Mouse (Mus musculus) kidney, embryonic 16.5 days (tissue): Measurements from ENCODE around the gene Lcmt1. TPM values are rescaled to one million over a fixed set of nuclear protein-coding genes. Genes with fewer than 3 reads are reported as not detected.

Source experiments
- ATAC-seq: fragments of 200-750 bp; cut with Nextera tagmentation; 2 replicates; pipeline ENCODE4 v1.8.0; 2017; ENCODE audit warnings: moderate TSS enrichment; ENCODE audit not compliant: low FRiP score, low TSS enrichment
- H3K27ac ChIP-seq: fragments of 300-500 bp; sonication (generic); 2 replicates; pipeline ENCODE4 v1.5.1; 2014; ENCODE audit warnings: low read length
- H3K27me3 ChIP-seq: fragments of 300-500 bp; sonication (generic); 2 replicates; pipeline ENCODE4 v1.6.1; 2014; ENCODE audit warnings: low read length, control low read depth, mixed read lengths; ENCODE audit not compliant: insufficient read depth
- H3K36me3 ChIP-seq: fragments of 300-500 bp; sonication (generic); 2 replicates; pipeline ENCODE4 v1.6.1; 2014; ENCODE audit warnings: low read length, control low read depth, mixed read lengths; ENCODE audit not compliant: insufficient read depth
- H3K4me1 ChIP-seq: fragments of 300-500 bp; sonication (generic); 2 replicates; pipeline ENCODE4 v1.6.1; 2014; ENCODE audit warnings: low read length, control low read depth, mixed read lengths; ENCODE audit not compliant: insufficient read depth
- H3K4me2 ChIP-seq: fragments of 300-500 bp; sonication (generic); replicated peaks from 2 replicates; pipeline ENCODE4 v1.6.1; 2014; ENCODE audit warnings: low read depth, low read length
- H3K4me3 ChIP-seq: fragments of 300-500 bp; sonication (generic); 2 replicates; pipeline ENCODE4 v1.5.1; 2014; ENCODE audit warnings: mild to moderate bottlenecking, low read length
- H3K9ac ChIP-seq: fragments of 300-500 bp; sonication (generic); replicated peaks from 2 replicates; pipeline ENCODE4 v1.6.1; 2014; ENCODE audit warnings: low read length
- H3K9me3 ChIP-seq: fragments of 300-500 bp; sonication (generic); 2 replicates; pipeline ENCODE4 v1.6.1; 2016; ENCODE audit warnings: low read length, control low read depth
- WGBS: fragments of 180-500 bp; shearing (Covaris S2); extraction: QIAGEN DNeasy Blood & Tissue Kit; methylation state at CpG from one replicate; pipeline ENCODE4 v1.1.7; 2014; 5-methylcytosine and 5-hydroxymethylcytosine counted together
- polyA plus RNA-seq: library from polyadenylated mRNA; unstranded; fragments of >200 nt; fragmentation: Nextera tagmentation; extraction: Ambion mirVana; gene quantifications from 2 replicates; pipeline ENCODE4 v1.2.1, GENCODE M21; 2015

The Lcmt1 gene
- polyA plus RNA-seq, 1 experiment from 2014 or later = 59.9 TPM

GRCm38 (mm10) chr7:123397369-123397768, 27.8 kb downstream of the Lcmt1 start:
- no peak overlapping the region for H3K4me2 ChIP-seq
- no peak overlapping the region for H3K27ac ChIP-seq
- 44% methylated on average over 8 of the region's 8 CpGs for WGBS
- H3K9ac ChIP-seq = no peak overlapping the region
- no peaks in the 10 kb centered on the region for H3K9me3 ChIP-seq
- H3K4me3 ChIP-seq = no peak overlapping the region
- no peaks in the 10 kb centered on the region for H3K4me1 ChIP-seq
- no peak for ATAC-seq
- peaks cover 15% of the 10 kb centered on the region; the same call in 1 of the 2 replicates for H3K36me3 ChIP-seq
- no peaks in the 10 kb centered on the region for H3K27me3 ChIP-seq

DNA sequence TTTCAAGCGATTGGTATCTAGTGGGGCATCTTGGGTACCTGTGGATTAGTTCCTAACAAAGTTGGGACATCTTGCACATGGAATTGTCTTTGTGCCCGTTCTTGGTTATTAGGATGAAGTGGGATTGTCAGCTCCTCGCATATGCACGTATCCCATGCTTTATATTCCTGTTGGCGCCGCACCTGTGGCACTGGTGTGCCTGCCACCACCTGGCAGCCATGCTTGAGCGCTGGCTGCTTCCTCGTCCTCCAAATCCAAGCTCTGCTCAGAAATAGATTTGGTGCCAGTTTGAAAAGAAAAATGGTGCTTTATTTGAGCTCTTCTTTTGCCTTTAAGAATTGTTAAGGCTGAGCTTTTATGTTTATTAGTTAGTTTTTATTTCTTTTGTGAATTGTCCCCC, 28.3 kb downstream of the Lcmt1 start:
- H3K4me2 ChIP-seq = no peak overlapping the region
- no peak overlapping the region for H3K27ac ChIP-seq
- H3K4me1 ChIP-seq = no peaks in the 10 kb centered on the region
- H3K36me3 ChIP-seq = peaks cover 16% of the 10 kb centered on the region
- no peak overlapping the region for H3K9ac ChIP-seq
- H3K4me3 ChIP-seq = no peak overlapping the region
- no peaks in the 10 kb centered on the region for H3K9me3 ChIP-seq
- WGBS = 92% methylated on average over 8 of the region's 8 CpGs
- H3K27me3 ChIP-seq = no peaks in the 10 kb centered on the region
- ATAC-seq = no peak

DNA sequence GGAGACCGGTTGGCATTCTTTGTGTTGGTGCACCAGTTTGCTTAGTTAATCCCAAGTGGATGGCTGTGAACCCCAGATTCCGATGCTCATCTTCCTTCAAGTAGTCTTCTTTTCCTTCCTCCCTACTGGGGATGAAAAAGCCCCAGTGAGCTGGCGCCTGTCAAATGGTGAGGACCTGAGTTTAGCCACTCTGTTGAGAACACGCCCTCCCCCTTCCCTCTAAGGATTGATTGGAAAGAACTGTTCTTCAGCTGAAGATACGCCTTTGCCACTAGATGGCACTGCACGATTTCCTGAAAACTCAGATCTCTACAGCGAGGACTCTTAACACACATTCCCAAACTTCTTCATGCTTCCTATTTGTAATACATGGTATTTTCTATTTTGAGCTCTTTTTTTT, 29.2 kb downstream of the Lcmt1 start:
- Histone ChIP-seq H3K9me3 (no peaks in the 10 kb centered on the region), H3K9ac (no peak overlapping the region), H3K36me3 (peaks cover 18% of the 10 kb centered on the region), H3K27ac (no peak overlapping the region), H3K4me3 (no peak overlapping the region), H3K4me2 (no peak overlapping the region), H3K27me3 (no peaks in the 10 kb centered on the region), H3K4me1 (no peaks in the 10 kb centered on the region)
- ATAC-seq = peak; percentile 82; the same call in 1 of the 2 replicates
- WGBS = 27% methylated on average over 7 of the region's 7 CpGs

DNA sequence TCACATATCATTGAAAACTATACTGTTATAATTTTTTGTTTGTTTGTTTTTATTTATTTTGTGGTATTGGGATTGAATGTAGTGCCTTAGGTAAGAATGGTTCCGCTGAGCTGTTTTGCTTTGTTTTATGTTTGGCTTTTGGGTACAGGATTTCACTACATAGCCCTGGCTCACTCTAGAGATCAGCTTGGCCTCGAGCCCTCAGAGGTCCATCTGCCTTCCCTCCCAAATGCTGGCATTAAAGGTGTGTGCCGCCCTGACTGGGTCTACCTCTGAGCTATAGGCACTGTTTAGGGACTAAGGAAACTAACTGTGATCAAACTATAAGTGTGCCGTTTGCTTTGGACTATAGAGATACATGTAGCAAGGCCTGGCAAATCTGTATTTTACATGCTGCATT, 29.7 kb downstream of the Lcmt1 start:
- peaks cover 19% of the 10 kb centered on the region for H3K36me3 ChIP-seq
- no peak overlapping the region for H3K27ac ChIP-seq
- H3K4me1 ChIP-seq = no peaks in the 10 kb centered on the region
- H3K4me3 ChIP-seq = no peak overlapping the region
- 85% methylated on average over 4 of the region's 4 CpGs for WGBS
- no peak overlapping the region for H3K9ac ChIP-seq
- no peak overlapping the region for H3K4me2 ChIP-seq
- no peaks in the 10 kb centered on the region for H3K9me3 ChIP-seq
- ATAC-seq = no peak
- H3K27me3 ChIP-seq = no peaks in the 10 kb centered on the region

DNA sequence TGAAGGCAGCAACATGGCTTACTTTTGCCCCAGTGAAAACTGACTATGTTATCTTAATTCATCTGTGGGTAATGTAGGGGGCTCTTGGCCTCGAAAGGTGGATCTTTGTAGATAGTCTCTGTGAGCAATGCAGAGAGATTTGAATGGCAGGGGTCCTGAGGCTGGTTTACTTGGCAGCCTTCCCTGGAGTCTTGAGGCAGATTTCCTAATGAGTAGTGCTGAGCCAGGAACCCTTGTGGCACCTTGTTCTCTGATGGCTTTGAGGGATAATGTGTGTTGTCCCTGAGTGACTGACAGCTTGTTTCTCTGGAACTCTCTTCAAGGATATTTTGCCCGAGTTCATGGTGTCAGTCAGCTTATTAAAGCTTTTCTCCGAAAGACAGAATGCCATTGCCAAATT, 31.5 kb downstream of the Lcmt1 start:
- no peaks in the 10 kb centered on the region for H3K9me3 ChIP-seq
- H3K9ac ChIP-seq = no peak overlapping the region
- no peak overlapping the region for H3K4me3 ChIP-seq
- no peak for ATAC-seq
- H3K4me1 ChIP-seq = no peaks in the 10 kb centered on the region
- H3K36me3 ChIP-seq = peaks cover 28% of the 10 kb centered on the region
- no peak overlapping the region for H3K27ac ChIP-seq
- no peak overlapping the region for H3K4me2 ChIP-seq
- H3K27me3 ChIP-seq = no peaks in the 10 kb centered on the region
- WGBS = 80% methylated on average over 3 of the region's 3 CpGs

DNA sequence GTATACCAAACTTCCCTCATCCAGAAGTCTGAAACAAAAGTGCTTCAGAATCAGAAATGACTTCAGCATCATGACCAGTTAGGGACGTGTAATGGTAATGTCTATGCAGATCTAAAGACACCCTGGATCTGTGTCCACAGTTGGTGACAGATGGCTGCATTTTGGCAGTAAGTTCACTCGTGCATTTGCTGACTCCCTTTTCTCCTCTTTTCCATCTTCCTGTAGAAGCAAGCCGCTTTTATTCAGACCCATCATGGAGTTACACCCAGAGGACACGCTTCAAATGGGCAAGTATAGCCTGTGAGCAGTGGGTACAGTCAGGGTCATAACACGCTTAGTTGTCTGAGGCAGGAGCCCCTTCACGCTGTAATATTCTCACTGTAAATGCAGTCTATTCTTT, 34.6 kb downstream of the Lcmt1 start:
- 89% methylated on average over 6 of the region's 6 CpGs for WGBS
- Histone ChIP-seq H3K27ac (no peak overlapping the region), H3K36me3 (peaks cover 28% of the 10 kb centered on the region), H3K9ac (no peak overlapping the region), H3K4me1 (no peaks in the 10 kb centered on the region), H3K9me3 (no peaks in the 10 kb centered on the region), H3K4me3 (no peak overlapping the region), H3K4me2 (no peak overlapping the region), H3K27me3 (no peaks in the 10 kb centered on the region)
- no peak for ATAC-seq

GRCm38 (mm10) chr7:123405619-123406018, 36.0 kb downstream of the Lcmt1 start:
- no peaks in the 10 kb centered on the region for H3K27me3 ChIP-seq
- H3K27ac ChIP-seq = no peak overlapping the region
- 83% methylated on average over 3 of the region's 3 CpGs for WGBS
- H3K4me1 ChIP-seq = no peaks in the 10 kb centered on the region
- no peak overlapping the region for H3K9ac ChIP-seq
- H3K4me2 ChIP-seq = no peak overlapping the region
- peaks cover 28% of the 10 kb centered on the region for H3K36me3 ChIP-seq
- H3K4me3 ChIP-seq = no peak overlapping the region
- no peaks in the 10 kb centered on the region for H3K9me3 ChIP-seq
- no peak for ATAC-seq

DNA sequence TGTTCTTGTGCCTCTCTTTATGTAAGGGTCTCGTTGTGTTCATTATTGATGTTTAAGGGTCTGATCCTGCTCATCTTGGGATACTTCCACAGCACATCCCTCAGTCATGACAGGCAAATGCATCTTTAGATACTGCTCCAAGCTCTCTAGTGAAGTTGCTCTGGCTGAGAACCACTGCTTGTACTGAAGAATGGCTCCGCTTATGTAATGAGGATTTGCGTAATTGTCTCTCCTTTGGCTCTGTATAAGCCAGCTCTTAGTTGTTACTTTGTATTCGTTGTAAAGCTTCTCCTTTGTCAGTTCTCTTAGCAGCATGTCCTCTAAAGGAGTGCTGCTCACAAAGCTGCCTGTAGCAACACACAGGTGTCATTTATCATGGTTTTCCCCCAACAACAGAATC, 37.4 kb downstream of the Lcmt1 start:
- Histone ChIP-seq H3K27me3 (no peaks in the 10 kb centered on the region), H3K9ac (no peak overlapping the region), H3K36me3 (peaks cover 31% of the 10 kb centered on the region), H3K4me3 (no peak overlapping the region), H3K27ac (no peak overlapping the region), H3K9me3 (no peaks in the 10 kb centered on the region), H3K4me2 (no peak overlapping the region), H3K4me1 (no peaks in the 10 kb centered on the region)
- no peak for ATAC-seq
- WGBS = 80% methylated on average over 4 of the region's 4 CpGs

DNA sequence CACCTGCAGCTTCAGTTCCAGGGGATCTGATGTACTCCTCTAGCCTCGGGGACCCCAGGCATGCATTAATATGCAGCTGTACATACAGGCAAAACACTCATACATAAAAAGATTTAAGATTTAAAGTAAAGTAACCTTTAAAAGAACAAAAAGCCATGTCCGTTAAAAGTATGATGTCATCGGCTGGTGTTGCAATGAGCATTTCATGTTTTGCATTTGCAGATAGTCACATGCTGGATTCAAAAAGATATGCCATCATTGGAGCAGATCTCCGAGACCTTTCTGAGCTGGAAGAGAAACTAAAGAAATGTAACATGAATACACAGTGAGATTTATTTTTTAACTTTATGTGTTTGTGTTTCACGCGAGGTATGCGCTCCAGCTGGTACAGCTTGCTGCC, 40.9 kb downstream of the Lcmt1 start:
- WGBS = 91% methylated on average over 7 of the region's 7 CpGs

DNA sequence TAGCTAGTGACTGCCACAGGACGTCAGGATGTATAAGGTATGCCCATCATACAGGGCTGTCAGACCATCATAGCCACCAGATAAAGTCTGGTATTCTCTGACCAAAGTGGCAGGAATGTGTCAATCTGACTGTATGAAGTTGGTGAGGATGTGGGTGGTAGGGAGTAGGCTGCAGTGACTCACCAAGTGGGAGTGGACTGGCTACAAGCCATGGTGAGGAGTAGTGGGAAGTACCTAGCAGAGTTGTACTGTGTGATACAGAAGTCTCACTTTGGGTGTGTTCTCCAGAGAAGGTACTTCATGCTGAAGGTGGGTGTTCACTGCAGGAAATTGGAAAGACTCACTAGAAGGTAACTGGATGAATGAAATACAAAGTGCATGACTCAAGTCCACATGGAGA, 41.5 kb downstream of the Lcmt1 start:
- Histone ChIP-seq H3K9ac (no peak overlapping the region), H3K4me1 (no peaks in the 10 kb centered on the region), H3K9me3 (no peaks in the 10 kb centered on the region), H3K4me3 (no peak overlapping the region), H3K36me3 (peaks cover 14% of the 10 kb centered on the region; the same call in 1 of the 2 replicates), H3K4me2 (no peak overlapping the region), H3K27me3 (no peaks in the 10 kb centered on the region), H3K27ac (no peak overlapping the region)
- WGBS = 89% methylated on average over 1 of the region's 1 CpGs
- no peak for ATAC-seq

More for the DNA sequence above, 40.9 kb downstream of the Lcmt1 start:
- no peak for ATAC-seq
- Histone ChIP-seq H3K9ac (no peak overlapping the region), H3K9me3 (no peaks in the 10 kb centered on the region), H3K36me3 (peaks cover 14% of the 10 kb centered on the region; the same call in 1 of the 2 replicates), H3K4me2 (no peak overlapping the region), H3K27me3 (no peaks in the 10 kb centered on the region), H3K27ac (no peak overlapping the region), H3K4me3 (no peak overlapping the region), H3K4me1 (no peaks in the 10 kb centered on the region)
